Mouse (Mus musculus) lung, postnatal 36 days (tissue): ENCODE data around the gene Tubg2.

Experiments used
- DNase-seq: peaks from one replicate; pipeline ENCODE4 v3.0.0; 2022; ENCODE audit warnings: mixed read lengths

Gene Tubg2

GRCm38 (mm10) chr11:101199555-101199954, 43.8 kb downstream of the Tubg2 start:
- no peak for DNase-seq

- DNase-seq: peak; percentile 41
Measured at GRCm38 (mm10) chr11:101200986-101201385, 45.3 kb downstream of the Tubg2 start.
